Mouse (Mus musculus) midbrain, embryonic 15.5 days (tissue): ENCODE data around the gene Ppfia3. TPM values are rescaled to one million over a fixed set of nuclear protein-coding genes. Genes with fewer than 3 reads are reported as not detected.

ENCODE experiments used
- ATAC-seq: fragments of 200-750 bp; cut with Nextera tagmentation; replicated peaks from 2 replicates; pipeline ENCODE4 v1.8.0; 2017; ENCODE audit warnings: moderate TSS enrichment
- H3K27ac ChIP-seq: fragments of 300-500 bp; sonication (generic); 2 replicates; pipeline ENCODE4 v1.5.1; 2015; ENCODE audit warnings: mild to moderate bottlenecking, inconsistent platforms
- H3K27me3 ChIP-seq: fragments of 300-500 bp; sonication (generic); replicated peaks from 2 replicates; pipeline ENCODE4 v1.6.1; 2015; ENCODE audit warnings: inconsistent platforms
- H3K36me3 ChIP-seq: fragments of 300-500 bp; sonication (generic); replicated peaks from 2 replicates; pipeline ENCODE4 v1.6.1; 2015; ENCODE audit warnings: inconsistent platforms
- H3K4me1 ChIP-seq: fragments of 300-500 bp; sonication (generic); 2 replicates; pipeline ENCODE4 v1.6.1; 2015; ENCODE audit warnings: inconsistent platforms
- H3K4me2 ChIP-seq: fragments of 300-500 bp; sonication (generic); 2 replicates; pipeline ENCODE4 v1.6.1; 2015; ENCODE audit warnings: inconsistent platforms, mild to moderate bottlenecking, moderate library complexity
- H3K4me3 ChIP-seq: fragments of 300-500 bp; sonication (generic); 2 replicates; pipeline ENCODE4 v1.5.1; 2015; ENCODE audit warnings: mild to moderate bottlenecking, inconsistent platforms
- H3K9ac ChIP-seq: fragments of 300-500 bp; sonication (generic); 2 replicates; pipeline ENCODE4 v1.6.1; 2015; ENCODE audit warnings: mild to moderate bottlenecking, inconsistent platforms
- H3K9me3 ChIP-seq: fragments of 300-500 bp; sonication (generic); 2 replicates; pipeline ENCODE4 v1.6.1; 2016; ENCODE audit warnings: inconsistent platforms
- WGBS: fragments of 180-500 bp; shearing (Covaris S2); methylation state at CpG from one replicate; pipeline ENCODE4 v1.1.7; 2015; ENCODE audit warnings: mixed read lengths; 5-methylcytosine and 5-hydroxymethylcytosine counted together
- polyA plus RNA-seq: library from polyadenylated mRNA; unstranded; fragments of >200 nt; fragmentation: Nextera tagmentation; extraction: Ambion mirVana; gene quantifications from 2 replicates; pipeline ENCODE4 v1.2.1, GENCODE M21; 2015

Ppfia3 gene
- polyA plus RNA-seq, 1 experiment from 2014 or later = 29.9 TPM

- H3K4me2 ChIP-seq = no peak overlapping the region
- 91% methylated on average over 14 of the region's 14 CpGs for WGBS
- no peak overlapping the region for H3K9ac ChIP-seq
- no peaks in the 10 kb centered on the region for H3K36me3 ChIP-seq
- H3K9me3 ChIP-seq = no peaks in the 10 kb centered on the region
- no peak overlapping the region for H3K4me3 ChIP-seq
- no peak for ATAC-seq
- H3K4me1 ChIP-seq = peaks cover 9% of the 10 kb centered on the region; the same call in 1 of the 2 replicates
- no peaks in the 10 kb centered on the region for H3K27me3 ChIP-seq
- H3K27ac ChIP-seq = no peak overlapping the region
Measured at GRCm38 (mm10) chr7:45316536-45316935, 50.3 kb downstream of the Ppfia3 start.

DNA sequence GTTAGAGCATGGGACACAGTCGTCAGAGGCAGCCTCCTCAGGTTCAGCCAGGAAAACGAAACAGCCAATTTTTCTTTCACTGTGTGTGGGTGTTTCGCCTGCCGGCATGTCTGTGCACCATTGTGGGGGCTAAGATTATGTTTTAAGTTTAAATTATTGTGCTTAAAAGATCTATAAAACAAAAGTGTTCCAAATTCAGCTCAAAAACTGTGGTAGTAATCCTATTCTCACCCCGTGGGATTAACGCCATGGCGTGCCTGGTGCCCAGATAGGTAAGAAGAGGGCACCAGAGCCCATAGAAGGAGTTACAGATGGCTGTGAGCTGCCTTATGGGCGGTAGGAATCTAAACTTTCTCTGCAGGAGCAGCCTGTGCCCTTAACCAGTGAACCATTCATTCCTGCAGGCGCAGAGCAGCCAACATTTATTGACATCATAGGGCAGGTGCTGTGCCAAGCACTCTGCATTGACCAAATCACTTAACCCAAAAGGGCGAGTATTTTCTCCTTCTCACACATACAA lies 51.6 kb downstream of the Ppfia3 start:
- H3K27me3 ChIP-seq = no peaks in the 10 kb centered on the region
- ATAC-seq = no peak
- no peak overlapping the region for H3K4me3 ChIP-seq
- no peaks in the 10 kb centered on the region for H3K36me3 ChIP-seq
- no peak overlapping the region for H3K9ac ChIP-seq
- no peak overlapping the region for H3K4me2 ChIP-seq
- WGBS = 87% methylated on average over 10 of the region's 10 CpGs
- H3K4me1 ChIP-seq = peaks cover 9% of the 10 kb centered on the region; the same call in 1 of the 2 replicates
- no peaks in the 10 kb centered on the region for H3K9me3 ChIP-seq
- no peak overlapping the region for H3K27ac ChIP-seq

- Histone ChIP-seq H3K27me3 (no peaks in the 10 kb centered on the region), H3K4me1 (peaks cover 12% of the 10 kb centered on the region; the same call in 1 of the 2 replicates), H3K4me3 (no peak overlapping the region), H3K27ac (peak overlapping the region; percentile 30), H3K36me3 (no peaks in the 10 kb centered on the region), H3K4me2 (no peak overlapping the region), H3K9ac (no peak overlapping the region), H3K9me3 (no peaks in the 10 kb centered on the region)
- 42% methylated on average over 9 of the region's 9 CpGs for WGBS
- no peak for ATAC-seq
Measured at GRCm38 (mm10) chr7:45313495-45313894, 53.3 kb downstream of the Ppfia3 start.

GRCm38 (mm10) chr7:45312686-45313453 lies 53.9 kb downstream of the Ppfia3 start:
- no peaks in the 10 kb centered on the region for H3K36me3 ChIP-seq
- no peaks in the 10 kb centered on the region for H3K9me3 ChIP-seq
- no peak overlapping the region for H3K9ac ChIP-seq
- peaks cover 12% of the 10 kb centered on the region; the same call in 1 of the 2 replicates for H3K4me1 ChIP-seq
- peak overlapping the region; percentile 30 for H3K27ac ChIP-seq
- no peak overlapping the region; the same call in 1 of the 2 replicates for H3K4me2 ChIP-seq
- no peaks in the 10 kb centered on the region for H3K27me3 ChIP-seq
- 34% methylated on average over 10 of the region's 10 CpGs for WGBS
- no peak for ATAC-seq
- no peak overlapping the region for H3K4me3 ChIP-seq

GRCm38 (mm10) chr7:45312023-45312422 lies 54.8 kb downstream of the Ppfia3 start:
- H3K9me3 ChIP-seq = no peaks in the 10 kb centered on the region
- ATAC-seq = no peak
- no peak overlapping the region for H3K27ac ChIP-seq
- H3K4me2 ChIP-seq = no peak overlapping the region
- no peak overlapping the region for H3K4me3 ChIP-seq
- 81% methylated on average over 8 of the region's 8 CpGs for WGBS
- no peak overlapping the region for H3K9ac ChIP-seq
- peaks cover 12% of the 10 kb centered on the region; the same call in 1 of the 2 replicates for H3K4me1 ChIP-seq
- H3K36me3 ChIP-seq = no peaks in the 10 kb centered on the region
- H3K27me3 ChIP-seq = no peaks in the 10 kb centered on the region

DNA sequence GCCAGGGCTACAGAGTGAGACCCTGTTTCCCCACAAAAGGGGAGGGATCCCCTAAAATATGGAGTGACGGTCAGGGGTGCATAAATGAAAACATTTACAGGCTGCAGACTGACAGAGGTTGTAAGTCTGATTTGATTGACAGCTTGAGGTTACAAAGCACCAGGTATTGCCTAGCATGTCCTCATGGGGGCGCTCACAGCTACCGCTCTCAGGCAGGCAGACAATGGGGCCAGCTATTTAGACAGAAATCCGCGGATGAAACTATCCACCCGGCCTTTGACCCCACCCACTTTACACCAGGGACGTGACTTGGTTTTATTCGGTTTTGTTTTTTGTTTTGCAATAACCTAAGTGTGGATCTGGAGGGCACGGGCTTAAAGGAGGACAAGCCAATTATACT lies 57.4 kb downstream of the Ppfia3 start:
- no peaks in the 10 kb centered on the region for H3K9me3 ChIP-seq
- no peaks in the 10 kb centered on the region for H3K36me3 ChIP-seq
- H3K4me1 ChIP-seq = peaks cover 22% of the 10 kb centered on the region
- 8% methylated on average over 9 of the region's 9 CpGs for WGBS
- no peak overlapping the region for H3K9ac ChIP-seq
- no peak overlapping the region for H3K4me3 ChIP-seq
- H3K4me2 ChIP-seq = no peak overlapping the region
- ATAC-seq = no peak
- H3K27me3 ChIP-seq = no peaks in the 10 kb centered on the region
- H3K27ac ChIP-seq = no peak overlapping the region

GRCm38 (mm10) chr7:45308551-45309240 lies 58.1 kb downstream of the Ppfia3 start:
- Histone ChIP-seq H3K4me1 (peaks cover 21% of the 10 kb centered on the region), H3K4me2 (no peak overlapping the region), H3K27me3 (no peaks in the 10 kb centered on the region), H3K4me3 (no peak overlapping the region), H3K9ac (no peak overlapping the region), H3K27ac (no peak overlapping the region), H3K36me3 (no peaks in the 10 kb centered on the region), H3K9me3 (no peaks in the 10 kb centered on the region)
- ATAC-seq = no peak
- 63% methylated on average over 15 of the region's 15 CpGs for WGBS

DNA sequence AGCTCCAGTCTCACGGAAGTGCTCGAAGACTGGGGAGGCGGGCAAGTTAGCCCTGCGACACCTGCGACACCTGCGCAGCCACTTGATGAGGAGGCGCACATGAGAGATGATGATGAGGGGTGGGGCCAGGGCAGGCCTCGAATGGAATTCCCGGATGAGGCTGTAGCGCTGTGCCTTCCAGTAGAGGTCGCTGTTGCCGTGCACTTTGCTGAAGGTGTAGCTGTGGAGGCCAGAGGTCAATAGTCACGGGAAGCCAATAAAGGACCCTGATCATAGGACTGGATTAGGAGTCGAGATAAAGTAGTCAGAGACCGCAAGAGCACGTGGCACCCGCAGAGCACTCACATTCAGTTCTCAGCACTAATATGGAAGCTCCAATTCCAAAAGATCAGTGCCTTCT lies 61.5 kb downstream of the Ppfia3 start:
- Histone ChIP-seq H3K4me2 (peak overlapping the region; percentile 42), H3K4me3 (peak overlapping the region; percentile 13), H3K27ac (no peak overlapping the region), H3K9ac (no peak overlapping the region), H3K4me1 (peaks cover 18% of the 10 kb centered on the region), H3K9me3 (no peaks in the 10 kb centered on the region), H3K27me3 (no peaks in the 10 kb centered on the region), H3K36me3 (no peaks in the 10 kb centered on the region)
- peak; percentile 40 for ATAC-seq
- 5% methylated on average over 17 of the region's 17 CpGs for WGBS

DNA sequence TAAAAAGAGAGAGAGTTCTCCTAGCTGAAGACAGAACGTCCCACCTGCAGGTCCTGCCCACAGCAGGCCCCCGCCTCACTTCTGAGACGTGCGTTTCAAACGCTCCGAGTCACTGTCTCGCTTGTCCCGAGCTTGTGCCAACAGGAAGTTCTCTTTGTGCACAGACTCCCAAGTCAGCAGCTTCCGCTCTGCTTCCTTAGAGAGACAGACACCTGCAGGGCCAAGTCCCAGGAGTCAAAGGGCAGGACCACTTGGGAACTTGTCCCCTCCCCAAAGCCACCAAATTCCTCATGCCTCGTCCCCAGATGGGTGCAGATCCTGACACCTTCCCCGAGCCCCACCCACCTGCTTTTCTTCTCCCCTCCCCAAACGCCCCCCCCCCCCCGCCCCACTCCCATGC lies 62.0 kb downstream of the Ppfia3 start:
- 12% methylated on average over 11 of the region's 13 CpGs for WGBS
- peaks cover 22% of the 10 kb centered on the region for H3K4me1 ChIP-seq
- no peak overlapping the region for H3K27ac ChIP-seq
- ATAC-seq = 0 out of 2 replicates have a peak, but pooled peaks have one; percentile 2
- H3K9me3 ChIP-seq = no peaks in the 10 kb centered on the region
- no peak overlapping the region for H3K9ac ChIP-seq
- no peaks in the 10 kb centered on the region for H3K27me3 ChIP-seq
- no peaks in the 10 kb centered on the region for H3K36me3 ChIP-seq
- peak overlapping the region; percentile 42 for H3K4me2 ChIP-seq
- H3K4me3 ChIP-seq = peak overlapping the region; percentile 13

DNA sequence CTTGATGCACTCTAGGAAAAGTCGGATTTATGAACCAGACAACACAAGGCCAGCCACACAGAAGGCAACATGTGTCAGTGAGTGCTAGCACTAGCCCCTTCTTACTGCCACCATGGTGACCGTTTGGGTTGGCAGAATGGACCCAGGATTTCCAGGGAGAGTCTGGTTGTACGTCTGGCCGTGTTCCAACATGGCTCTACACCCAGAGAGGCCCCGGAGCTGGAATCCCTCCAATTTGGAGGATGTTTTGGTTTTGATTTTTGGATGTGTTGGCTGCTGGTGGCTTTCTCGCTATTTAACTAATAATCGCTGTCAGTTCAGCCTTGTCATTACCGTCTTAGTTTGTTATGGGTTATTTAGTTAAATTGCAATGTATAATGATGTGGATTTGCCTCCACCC lies 64.2 kb downstream of the Ppfia3 start:
- no peak overlapping the region for H3K9ac ChIP-seq
- no peak for ATAC-seq
- H3K36me3 ChIP-seq = no peaks in the 10 kb centered on the region
- no peaks in the 10 kb centered on the region for H3K9me3 ChIP-seq
- H3K27ac ChIP-seq = no peak overlapping the region
- peaks cover 21% of the 10 kb centered on the region for H3K4me1 ChIP-seq
- whole genome bisulfite sequencing = 61% methylated on average over 8 of the region's 8 CpGs
- H3K27me3 ChIP-seq = no peaks in the 10 kb centered on the region
- H3K4me2 ChIP-seq = no peak overlapping the region
- H3K4me3 ChIP-seq = no peak overlapping the region

GRCm38 (mm10) chr7:45300270-45300669 lies 66.5 kb downstream of the Ppfia3 start:
- 0 out of 2 replicates have a peak overlapping the region, but pooled peaks have one; percentile 6 for H3K27ac ChIP-seq
- peak overlapping the region; percentile 25 for H3K4me2 ChIP-seq
- peak; percentile 35 for ATAC-seq
- H3K9ac ChIP-seq = no peak overlapping the region
- peak overlapping the region; percentile 9; the same call in 1 of the 2 replicates for H3K4me3 ChIP-seq
- peaks cover 18% of the 10 kb centered on the region for H3K4me1 ChIP-seq
- H3K36me3 ChIP-seq = no peaks in the 10 kb centered on the region
- 10% methylated on average over 6 of the region's 6 CpGs for WGBS
- H3K9me3 ChIP-seq = no peaks in the 10 kb centered on the region
- H3K27me3 ChIP-seq = no peaks in the 10 kb centered on the region

- ATAC-seq = peak; percentile 91
- 13% methylated on average over 5 of the region's 5 CpGs for WGBS
- no peaks in the 10 kb centered on the region for H3K9me3 ChIP-seq
- H3K9ac ChIP-seq = no peak overlapping the region
- H3K27me3 ChIP-seq = no peaks in the 10 kb centered on the region
- no peak overlapping the region for H3K4me2 ChIP-seq
- H3K27ac ChIP-seq = no peak overlapping the region
- no peak overlapping the region for H3K4me3 ChIP-seq
- H3K36me3 ChIP-seq = no peaks in the 10 kb centered on the region
- peaks cover 14% of the 10 kb centered on the region for H3K4me1 ChIP-seq
Measured at GRCm38 (mm10) chr7:45299752-45300151, 67.1 kb downstream of the Ppfia3 start.
